Mouse (Mus musculus): Measurements from ENCODE around the gene Zc3h14. TPM values are rescaled to one million over a fixed set of nuclear protein-coding genes. Genes with fewer than 3 reads are reported as not detected.
A peak's percentile ranks its signal among the peaks of the same experiment; 100 is the strongest.

Gene Zc3h14
- polyA plus RNA-seq (2014; fragmentation: Nextera tagmentation; extraction: Ambion mirVana): 99.5 and 135 TPM in 2 replicates

DNA sequence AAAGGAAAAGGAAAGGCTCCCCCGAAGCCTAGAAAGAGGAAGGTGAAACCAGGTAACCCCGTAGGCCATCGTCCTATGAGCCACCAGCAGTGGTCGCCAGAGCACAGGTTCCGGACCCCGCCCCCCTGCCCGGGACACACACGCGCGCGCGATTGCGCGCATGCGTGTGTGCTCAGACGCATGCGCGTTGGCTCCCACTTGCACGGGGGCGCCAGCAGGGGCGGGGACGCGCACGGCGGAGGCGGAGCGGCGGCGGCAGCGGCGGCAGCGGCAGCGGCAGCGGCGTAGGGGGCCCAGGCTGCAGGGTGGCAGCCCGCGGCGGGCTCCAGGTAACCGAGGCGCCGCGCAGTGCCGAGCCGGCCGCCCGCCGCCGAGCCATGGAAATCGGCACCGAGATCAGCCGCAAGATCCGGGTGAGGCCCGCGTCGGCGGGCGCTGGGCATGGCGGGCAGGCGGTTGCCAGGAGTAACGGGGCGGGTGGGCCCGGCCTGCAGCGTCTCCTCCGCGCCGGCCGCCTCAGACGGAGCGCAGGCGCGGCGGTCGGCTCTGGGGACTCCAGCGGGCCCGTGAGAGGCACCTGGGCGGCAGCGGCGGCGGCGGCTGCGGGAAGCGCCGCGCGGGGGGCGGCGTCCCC lies at the start of gene Zc3h14:
Gene Zc3h14 (plus strand): TSS at position 219 of the 634 bp plus-strand sequence.
- WGBS: under 1% methylated on average over 79 of the region's 87 CpGs
- Histone ChIP-seq H3K9me3 (ENCODE audit: control insufficient read depth, low read length) (no peaks in the 10 kb centered on the region), H3K4me1 (ENCODE audit: control insufficient read depth, insufficient read depth, low read length) (peaks cover 16% of the 10 kb centered on the region), H3K27ac (replicated peaks; ENCODE audit: low read depth, low read length) (peak within 1 kb of the TSS; percentile 92), H3K9ac (replicated peaks; ENCODE audit: low read length) (peak within 1 kb of the TSS; percentile 90), H3K4me3 (replicated peaks; ENCODE audit: low read depth, low read length) (peak within 1 kb of the TSS; percentile 93), H3K36me3 (ENCODE audit: control insufficient read depth, insufficient read depth, low read length) (peaks cover 6% of the 10 kb centered on the region), H3K4me2 (ENCODE audit: low read length) (peak within 1 kb of the TSS; percentile 76), H3K27me3 (ENCODE audit: control insufficient read depth, insufficient read depth, low read length) (no peaks in the 10 kb centered on the region)
- DNase-seq (peak; percentile 98), ATAC-seq (ENCODE audit: low FRiP score, low TSS enrichment) (peak; percentile 90)

DNA sequence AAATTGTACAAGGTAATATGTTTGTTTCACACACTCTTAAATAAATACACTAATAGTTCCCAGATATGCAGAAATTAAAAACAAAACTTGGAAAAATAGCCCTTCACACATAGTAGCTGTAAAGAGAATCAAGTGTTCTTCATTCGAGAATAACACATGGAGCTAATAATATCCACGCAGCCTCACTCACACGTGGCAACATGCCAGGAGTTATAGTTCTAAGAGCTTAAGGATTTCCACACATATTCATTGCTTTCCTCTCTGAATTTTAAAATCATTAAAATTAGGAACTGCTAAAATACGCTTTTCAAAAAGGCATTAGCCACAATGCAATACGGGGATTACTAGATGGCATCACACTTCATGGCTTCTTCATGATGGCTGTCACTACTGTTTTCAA lies 49.6 kb upstream of the Zc3h14 start:
- no peaks in the 10 kb centered on the region for H3K27me3 ChIP-seq (ENCODE audit: control insufficient read depth, insufficient read depth, low read length)
- H3K4me1 ChIP-seq (ENCODE audit: control insufficient read depth, insufficient read depth, low read length): no peaks in the 10 kb centered on the region
- DNase-seq: no peak
- H3K4me2 ChIP-seq (ENCODE audit: low read length): no peak overlapping the region
- H3K9me3 ChIP-seq (ENCODE audit: control insufficient read depth, low read length): no peaks in the 10 kb centered on the region
- no peak overlapping the region for H3K9ac ChIP-seq (replicated peaks; ENCODE audit: low read length)
- H3K4me3 ChIP-seq (replicated peaks; ENCODE audit: low read depth, low read length): no peak overlapping the region
- peaks cover 7% of the 10 kb centered on the region for H3K36me3 ChIP-seq (ENCODE audit: control insufficient read depth, insufficient read depth, low read length)
- WGBS: 90% methylated on average over 5 of the region's 5 CpGs
- H3K27ac ChIP-seq (replicated peaks; ENCODE audit: low read depth, low read length): no peak overlapping the region
- no peak for ATAC-seq (ENCODE audit: low FRiP score, low TSS enrichment)

DNA sequence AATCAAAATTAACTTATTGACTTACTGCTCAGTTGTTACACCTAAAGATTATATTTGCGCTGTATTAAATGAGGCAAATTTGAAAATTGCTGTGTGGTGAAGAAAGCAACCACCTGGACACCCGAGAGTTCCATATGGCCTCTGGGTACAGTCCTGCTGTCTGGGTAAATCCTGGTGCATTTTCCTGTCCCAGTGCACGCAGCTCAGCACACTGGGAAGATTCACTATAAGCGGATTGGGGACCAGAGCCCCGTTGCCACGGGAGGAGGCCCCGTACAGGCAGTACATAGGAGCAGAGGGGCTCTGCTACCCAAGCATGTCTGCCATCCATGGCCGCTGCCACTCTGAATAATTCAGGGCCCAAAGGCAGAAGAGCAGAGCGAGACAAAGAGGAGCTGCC lies 45.2 kb upstream of the Zc3h14 start:
- DNase-seq: no peak
- H3K9ac ChIP-seq (replicated peaks; ENCODE audit: low read length): no peak overlapping the region
- H3K4me3 ChIP-seq (replicated peaks; ENCODE audit: low read depth, low read length): no peak overlapping the region
- no peak overlapping the region for H3K27ac ChIP-seq (replicated peaks; ENCODE audit: low read depth, low read length)
- no peaks in the 10 kb centered on the region for H3K9me3 ChIP-seq (ENCODE audit: control insufficient read depth, low read length)
- H3K27me3 ChIP-seq (ENCODE audit: control insufficient read depth, insufficient read depth, low read length): no peaks in the 10 kb centered on the region
- no peaks in the 10 kb centered on the region for H3K4me1 ChIP-seq (ENCODE audit: control insufficient read depth, insufficient read depth, low read length)
- H3K4me2 ChIP-seq (ENCODE audit: low read length): no peak overlapping the region
- 69% methylated on average over 9 of the region's 9 CpGs for WGBS
- no peak for ATAC-seq (ENCODE audit: low FRiP score, low TSS enrichment)
- peaks cover 16% of the 10 kb centered on the region; the same call in 1 of the 2 replicates for H3K36me3 ChIP-seq (ENCODE audit: control insufficient read depth, insufficient read depth, low read length)

DNA sequence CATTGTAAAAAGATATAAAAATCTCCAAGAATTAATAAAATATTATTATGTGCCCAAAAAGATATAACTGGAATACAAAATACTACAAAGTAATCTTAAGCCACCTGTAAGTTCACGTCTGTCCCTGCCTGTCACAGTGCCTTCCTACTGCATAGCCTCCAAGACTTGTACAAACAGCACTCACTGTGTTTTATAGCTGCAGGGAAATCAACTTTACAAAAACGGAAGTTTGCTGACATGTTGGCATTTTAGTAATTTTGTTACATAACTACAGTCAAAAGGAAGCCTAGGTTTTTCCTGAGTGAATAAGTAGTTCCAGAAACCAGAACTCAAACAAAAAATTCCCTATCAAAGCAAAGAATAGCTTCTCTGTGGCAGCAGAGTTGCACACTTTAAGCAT lies 43.2 kb upstream of the Zc3h14 start:
- no peak overlapping the region for H3K27ac ChIP-seq (replicated peaks; ENCODE audit: low read depth, low read length)
- ATAC-seq (ENCODE audit: low FRiP score, low TSS enrichment) (no peak), DNase-seq (no peak)
- H3K27me3 ChIP-seq (ENCODE audit: control insufficient read depth, insufficient read depth, low read length): no peaks in the 10 kb centered on the region
- H3K4me2 ChIP-seq (ENCODE audit: low read length): no peak overlapping the region
- H3K9ac ChIP-seq (replicated peaks; ENCODE audit: low read length): no peak overlapping the region
- H3K36me3 ChIP-seq (ENCODE audit: control insufficient read depth, insufficient read depth, low read length): peaks cover 13% of the 10 kb centered on the region; the same call in 1 of the 2 replicates
- H3K4me1 ChIP-seq (ENCODE audit: control insufficient read depth, insufficient read depth, low read length): no peaks in the 10 kb centered on the region
- H3K4me3 ChIP-seq (replicated peaks; ENCODE audit: low read depth, low read length): no peak overlapping the region
- H3K9me3 ChIP-seq (ENCODE audit: control insufficient read depth, low read length): no peaks in the 10 kb centered on the region
- WGBS: 87% methylated on average over 2 of the region's 2 CpGs

DNA sequence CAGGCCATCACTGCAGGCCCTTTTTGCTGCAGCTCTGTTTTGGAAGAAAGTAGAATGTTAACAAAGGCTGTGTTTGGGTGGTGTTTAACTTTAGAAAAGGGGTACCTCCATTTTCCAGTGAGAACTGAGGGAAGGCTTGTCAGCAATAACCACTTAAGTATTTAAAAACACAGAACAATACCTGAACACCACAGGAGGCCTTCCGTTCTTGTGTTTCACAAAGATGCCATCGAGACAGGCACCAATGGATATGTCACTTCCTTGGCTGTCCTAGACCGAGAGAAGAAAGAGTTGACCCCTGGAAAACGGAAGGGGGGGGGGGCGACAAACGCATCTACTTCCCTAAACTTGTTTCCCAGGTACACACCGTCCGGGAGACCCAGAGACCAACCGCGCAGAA lies 42.8 kb upstream of the Zc3h14 start:
- H3K4me3 ChIP-seq (replicated peaks; ENCODE audit: low read depth, low read length): no peak overlapping the region
- no peak for ATAC-seq (ENCODE audit: low FRiP score, low TSS enrichment)
- H3K4me1 ChIP-seq (ENCODE audit: control insufficient read depth, insufficient read depth, low read length): no peaks in the 10 kb centered on the region
- H3K9me3 ChIP-seq (ENCODE audit: control insufficient read depth, low read length): no peaks in the 10 kb centered on the region
- DNase-seq: no peak
- no peak overlapping the region for H3K4me2 ChIP-seq (ENCODE audit: low read length)
- H3K9ac ChIP-seq (replicated peaks; ENCODE audit: low read length): no peak overlapping the region
- H3K36me3 ChIP-seq (ENCODE audit: control insufficient read depth, insufficient read depth, low read length): peaks cover 12% of the 10 kb centered on the region; the same call in 1 of the 2 replicates
- 77% methylated on average over 10 of the region's 10 CpGs for WGBS
- no peak overlapping the region for H3K27ac ChIP-seq (replicated peaks; ENCODE audit: low read depth, low read length)
- H3K27me3 ChIP-seq (ENCODE audit: control insufficient read depth, insufficient read depth, low read length): no peaks in the 10 kb centered on the region

DNA sequence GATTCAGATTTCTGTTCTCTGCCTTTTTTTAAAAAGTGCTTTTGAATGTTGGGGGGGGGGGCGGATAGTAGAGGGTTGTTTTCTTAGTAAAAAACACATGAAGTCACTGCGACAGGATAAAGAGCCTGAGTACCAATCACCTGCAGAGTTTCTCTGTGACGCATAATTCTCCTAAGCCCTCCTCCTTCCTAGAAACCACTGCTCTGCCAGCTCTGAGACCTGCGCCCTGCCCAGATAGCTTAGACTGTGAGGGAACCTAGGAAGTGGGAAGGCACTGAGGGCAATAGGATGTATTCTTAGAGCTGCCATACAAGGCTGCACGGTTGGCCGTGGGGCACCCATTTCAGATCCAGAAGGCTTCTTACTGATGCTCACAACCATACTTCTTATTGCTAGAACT lies 33.9 kb upstream of the Zc3h14 start:
- no peaks in the 10 kb centered on the region for H3K9me3 ChIP-seq (ENCODE audit: control insufficient read depth, low read length)
- H3K4me3 ChIP-seq (replicated peaks; ENCODE audit: low read depth, low read length): no peak overlapping the region
- 67% methylated on average over 6 of the region's 6 CpGs for WGBS
- H3K9ac ChIP-seq (replicated peaks; ENCODE audit: low read length): no peak overlapping the region
- DNase-seq (no peak), ATAC-seq (ENCODE audit: low FRiP score, low TSS enrichment) (no peak)
- no peak overlapping the region for H3K4me2 ChIP-seq (ENCODE audit: low read length)
- H3K27me3 ChIP-seq (ENCODE audit: control insufficient read depth, insufficient read depth, low read length): no peaks in the 10 kb centered on the region
- H3K27ac ChIP-seq (replicated peaks; ENCODE audit: low read depth, low read length): no peak overlapping the region
- H3K36me3 ChIP-seq (ENCODE audit: control insufficient read depth, insufficient read depth, low read length): no peaks in the 10 kb centered on the region
- H3K4me1 ChIP-seq (ENCODE audit: control insufficient read depth, insufficient read depth, low read length): no peaks in the 10 kb centered on the region

DNA sequence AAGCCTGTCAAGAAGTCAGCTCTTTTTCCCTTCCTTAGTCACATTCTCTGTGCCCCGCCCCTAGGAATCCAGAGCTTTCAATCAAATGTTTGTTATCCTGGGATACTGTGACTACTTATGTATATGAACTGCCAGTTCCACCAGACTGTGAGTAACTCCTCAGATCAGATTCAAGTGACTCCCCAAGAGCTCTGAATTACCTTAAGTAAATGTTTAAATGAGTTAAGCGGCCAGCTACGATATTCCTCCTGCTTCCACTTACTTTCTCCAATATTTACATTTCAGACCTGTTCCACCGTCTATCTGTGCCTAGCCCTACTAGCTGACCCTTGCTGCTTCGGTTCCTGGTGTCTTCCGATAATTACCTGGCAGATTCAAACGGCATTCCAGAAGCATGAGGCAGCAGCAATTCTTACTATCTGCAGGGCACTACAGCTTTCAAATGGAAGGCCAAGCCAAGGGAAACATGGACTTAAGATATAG lies 33.1 kb upstream of the Zc3h14 start:
- Histone ChIP-seq H3K4me2 (ENCODE audit: low read length) (no peak overlapping the region), H3K27ac (replicated peaks; ENCODE audit: low read depth, low read length) (no peak overlapping the region), H3K4me3 (replicated peaks; ENCODE audit: low read depth, low read length) (no peak overlapping the region), H3K9ac (replicated peaks; ENCODE audit: low read length) (no peak overlapping the region), H3K36me3 (ENCODE audit: control insufficient read depth, insufficient read depth, low read length) (no peaks in the 10 kb centered on the region), H3K4me1 (ENCODE audit: control insufficient read depth, insufficient read depth, low read length) (no peaks in the 10 kb centered on the region), H3K9me3 (ENCODE audit: control insufficient read depth, low read length) (no peaks in the 10 kb centered on the region), H3K27me3 (ENCODE audit: control insufficient read depth, insufficient read depth, low read length) (no peaks in the 10 kb centered on the region)
- ATAC-seq (ENCODE audit: low FRiP score, low TSS enrichment): no peak
- WGBS: 61% methylated on average over 7 of the region's 7 CpGs
- DNase-seq: no peak

DNA sequence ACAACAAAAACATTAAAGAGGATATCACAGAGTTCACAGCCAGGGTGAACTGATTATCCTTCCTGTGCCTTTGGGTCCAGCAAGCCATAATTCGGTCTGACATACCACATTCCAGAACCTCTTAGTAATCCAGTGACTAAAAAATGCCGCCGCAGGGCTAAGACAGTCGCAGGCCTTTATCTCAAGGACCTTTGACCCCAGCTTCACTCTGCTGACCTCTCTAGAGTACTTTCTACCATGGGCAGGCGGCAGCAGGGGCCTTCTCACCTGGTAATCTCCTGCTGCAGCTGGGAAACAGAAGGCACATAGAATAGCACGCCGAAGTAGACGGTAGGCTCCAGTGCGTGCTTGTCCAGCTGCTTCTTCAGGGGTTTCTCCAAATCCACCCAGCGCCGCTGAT lies 32.0 kb upstream of the Zc3h14 start:
- Histone ChIP-seq H3K4me2 (ENCODE audit: low read length) (no peak overlapping the region), H3K4me1 (ENCODE audit: control insufficient read depth, insufficient read depth, low read length) (no peaks in the 10 kb centered on the region), H3K9ac (replicated peaks; ENCODE audit: low read length) (no peak overlapping the region), H3K4me3 (replicated peaks; ENCODE audit: low read depth, low read length) (no peak overlapping the region), H3K36me3 (ENCODE audit: control insufficient read depth, insufficient read depth, low read length) (no peaks in the 10 kb centered on the region), H3K9me3 (ENCODE audit: control insufficient read depth, low read length) (no peaks in the 10 kb centered on the region), H3K27me3 (ENCODE audit: control insufficient read depth, insufficient read depth, low read length) (no peaks in the 10 kb centered on the region), H3K27ac (replicated peaks; ENCODE audit: low read depth, low read length) (no peak overlapping the region)
- ATAC-seq (ENCODE audit: low FRiP score, low TSS enrichment) (no peak), DNase-seq (no peak)
- 20% methylated on average over 11 of the region's 11 CpGs for WGBS

DNA sequence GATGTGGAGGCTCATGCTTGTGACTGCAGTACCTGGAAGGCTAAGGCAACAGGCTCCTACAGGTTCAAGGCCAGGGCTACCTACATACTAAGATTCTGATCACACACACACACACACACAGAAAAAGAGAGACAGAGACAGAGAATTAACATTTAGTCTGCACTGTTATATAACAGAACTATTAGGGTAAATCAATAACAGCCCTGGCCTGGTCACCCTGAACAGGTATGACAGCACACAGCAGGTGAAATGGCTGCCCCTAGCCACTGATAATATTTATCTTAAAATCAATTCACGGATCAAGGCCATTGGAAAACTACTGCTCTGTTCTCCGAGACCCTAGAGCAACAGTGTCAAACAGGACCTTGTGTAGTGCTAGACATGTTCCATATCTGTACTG lies 30.6 kb upstream of the Zc3h14 start:
- Histone ChIP-seq H3K4me3 (replicated peaks; ENCODE audit: low read depth, low read length) (no peak overlapping the region), H3K27ac (replicated peaks; ENCODE audit: low read depth, low read length) (no peak overlapping the region), H3K4me1 (ENCODE audit: control insufficient read depth, insufficient read depth, low read length) (no peaks in the 10 kb centered on the region), H3K9ac (replicated peaks; ENCODE audit: low read length) (no peak overlapping the region), H3K27me3 (ENCODE audit: control insufficient read depth, insufficient read depth, low read length) (no peaks in the 10 kb centered on the region), H3K36me3 (ENCODE audit: control insufficient read depth, insufficient read depth, low read length) (no peaks in the 10 kb centered on the region), H3K4me2 (ENCODE audit: low read length) (no peak overlapping the region), H3K9me3 (ENCODE audit: control insufficient read depth, low read length) (no peaks in the 10 kb centered on the region)
- no peak for ATAC-seq (ENCODE audit: low FRiP score, low TSS enrichment)
- 91% methylated on average over 2 of the region's 2 CpGs for WGBS
- DNase-seq: no peak

All from midbrain, embryonic 14.5 days (tissue).